Mouse (Mus musculus): ENCODE results near the gene Unc13a.

Unc13a gene

GRCm38 (mm10) chr8:71626753-71627152, 44.8 kb downstream of the Unc13a start:
- no peak for DNase-seq (ENCODE audit: low read depth, low spot score)

DNA sequence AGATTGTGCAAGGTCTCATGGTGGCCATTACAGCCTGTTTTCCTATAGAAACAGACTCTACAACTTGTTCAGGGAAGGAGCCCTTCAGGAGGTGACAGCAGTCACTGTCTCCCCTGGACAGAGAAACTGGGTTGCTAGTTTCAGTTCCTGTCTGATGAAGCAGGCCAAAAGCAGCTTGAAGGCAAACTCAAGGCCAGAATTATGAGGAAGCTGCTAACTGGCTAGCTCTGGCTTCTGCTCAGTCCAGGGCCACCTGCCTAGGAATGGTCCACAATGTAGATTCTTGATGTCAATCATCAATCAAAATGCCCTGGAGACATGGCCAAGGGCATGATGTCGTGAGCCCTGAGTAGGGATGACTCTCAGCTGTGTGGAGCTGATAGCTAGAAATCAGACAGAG, 46.5 kb downstream of the Unc13a start:
- DNase-seq (ENCODE audit: low read depth, low spot score), result no peak

GRCm38 (mm10) chr8:71619786-71620185, 51.8 kb downstream of the Unc13a start:
- no peak for DNase-seq (ENCODE audit: low read depth, low spot score)

- DNase-seq (ENCODE audit: low read depth, low spot score), result no peak
Measured at GRCm38 (mm10) chr8:71613418-71613817, 58.1 kb downstream of the Unc13a start.

- DNase-seq (ENCODE audit: low read depth, low spot score), result no peak
Measured at GRCm38 (mm10) chr8:71612141-71612540, 59.4 kb downstream of the Unc13a start.

GRCm38 (mm10) chr8:71610822-71611651, 60.5 kb downstream of the Unc13a start, which contains the start of gene Colgalt1:
TSS of gene Colgalt1 (plus strand) at chr8:71610998.
- peak; percentile 98 for DNase-seq (ENCODE audit: low read depth, low spot score)

GRCm38 (mm10) chr8:71604021-71604420, 67.5 kb downstream of the Unc13a start:
- no peak for DNase-seq (ENCODE audit: low read depth, low spot score)

DNA sequence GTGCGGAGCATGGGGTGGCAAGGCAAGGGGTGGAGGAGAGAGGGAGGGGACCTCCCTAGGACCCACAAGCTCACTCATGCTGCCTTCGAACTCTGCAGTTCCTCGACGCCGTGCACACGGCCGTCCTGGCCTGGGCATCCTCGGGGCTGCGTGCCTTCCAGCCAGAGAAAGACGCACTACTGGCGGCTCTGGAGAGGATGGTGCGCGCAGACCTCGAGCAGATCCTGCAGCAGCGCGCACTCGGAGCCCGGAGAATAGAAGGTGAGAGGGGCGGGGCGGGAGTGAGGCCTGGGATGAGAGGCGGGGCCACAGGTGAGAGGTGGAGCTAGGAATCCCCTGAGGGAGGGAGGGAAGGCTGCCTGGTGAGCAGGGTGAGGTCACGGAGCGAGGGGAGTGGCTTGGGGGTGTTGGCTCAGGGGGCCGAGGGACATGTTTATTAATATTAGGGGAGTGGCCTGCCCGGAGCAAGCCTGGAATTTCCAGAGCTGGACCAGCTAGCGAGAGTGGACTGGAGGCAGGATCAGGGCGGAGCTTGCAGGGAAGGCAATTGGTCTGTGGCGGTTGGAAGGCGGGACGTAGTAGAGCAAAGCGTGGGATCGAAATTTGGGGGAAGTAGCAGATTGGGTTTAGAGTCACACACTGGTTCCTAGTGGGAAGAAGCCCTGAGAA, 68.8 kb downstream of the Unc13a start:
- peak; percentile 72 for DNase-seq (ENCODE audit: low read depth, low spot score)

DNA sequence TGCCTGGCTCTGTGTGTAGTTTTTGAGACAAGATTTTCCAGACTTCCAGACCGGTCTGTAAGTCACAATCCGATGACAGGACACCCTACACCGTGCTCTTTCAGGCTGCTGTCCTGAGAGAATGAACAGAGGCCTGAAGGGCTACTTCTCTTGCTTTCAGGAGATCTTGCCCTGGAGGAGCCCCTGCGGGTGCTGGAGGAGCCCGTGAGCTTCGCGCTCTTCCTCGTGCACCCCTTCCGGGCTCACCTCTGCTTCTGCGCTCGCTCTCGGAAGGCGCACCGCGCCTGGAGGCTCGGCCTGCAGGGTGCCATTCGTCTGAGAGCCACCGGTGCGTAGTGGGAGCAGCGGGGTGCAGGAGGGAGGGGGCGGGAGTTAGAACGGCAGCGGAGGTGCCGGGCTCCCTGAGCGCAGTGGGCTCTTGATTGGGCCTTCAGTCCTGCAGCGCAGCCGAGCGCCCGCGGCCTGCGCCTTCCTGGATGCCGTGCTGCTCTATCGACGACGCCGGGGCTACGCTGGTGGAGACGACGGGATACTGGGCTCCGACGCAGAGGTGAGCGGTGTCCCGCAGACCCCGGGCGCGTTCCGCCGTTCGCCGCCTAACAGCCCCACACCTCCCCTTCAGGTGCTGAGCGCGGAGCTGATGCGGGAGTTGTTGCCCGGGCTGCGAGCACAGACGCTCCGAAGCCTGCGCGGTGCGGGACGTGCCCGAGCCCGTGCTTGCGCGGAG, 69.5 kb downstream of the Unc13a start:
- no peak for DNase-seq (ENCODE audit: low read depth, low spot score)

DNA sequence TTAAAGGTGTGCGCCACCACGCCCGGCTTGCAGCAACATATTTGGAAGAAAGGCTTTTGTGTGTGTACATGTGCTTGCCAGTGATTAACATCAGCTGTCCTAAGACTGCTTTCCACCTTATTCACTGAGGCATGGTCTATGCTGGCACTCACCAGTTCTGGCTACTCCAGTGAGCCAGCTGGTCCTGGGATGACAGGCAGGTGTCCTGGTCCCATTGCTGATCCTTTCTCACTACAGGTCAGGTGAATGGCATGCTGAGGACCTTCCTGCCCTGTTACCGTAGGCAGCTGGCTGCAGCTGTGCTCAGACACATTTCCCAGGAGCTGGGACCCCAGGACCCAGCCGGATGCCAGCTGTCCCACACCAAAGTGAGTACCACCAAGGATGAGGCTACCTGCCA, 72.7 kb downstream of the Unc13a start:
- no peak for DNase-seq (ENCODE audit: low read depth, low spot score)

DNA sequence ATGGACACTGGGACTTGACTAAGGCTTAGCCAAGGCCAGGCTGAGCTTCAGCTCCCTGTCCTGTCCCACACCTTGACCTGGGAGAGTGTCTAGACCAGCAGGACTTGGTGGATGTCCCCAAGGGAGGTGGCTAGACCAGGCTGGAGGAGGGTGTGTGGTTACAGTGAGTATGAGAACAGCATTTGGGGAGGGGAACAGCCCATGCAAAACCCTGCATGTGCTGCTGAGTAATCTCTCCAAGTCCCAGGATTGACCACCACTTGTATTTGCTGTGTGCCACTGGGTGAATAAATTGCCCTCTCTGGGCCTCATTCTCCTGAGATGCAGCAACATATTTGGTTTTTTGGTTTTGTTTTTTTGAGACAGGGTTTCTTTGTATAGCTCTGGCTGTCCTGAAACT, 73.2 kb downstream of the Unc13a start:
- DNase-seq (ENCODE audit: low read depth, low spot score), result no peak

- DNase-seq (ENCODE audit: low read depth, low spot score), result no peak
Measured at GRCm38 (mm10) chr8:71597451-71597850, 74.1 kb downstream of the Unc13a start, which contains the start of gene Fam129c. TSS of gene Fam129c (plus strand) at chr8:71597648.

- DNase-seq (ENCODE audit: low read depth, low spot score), result no peak
Measured at GRCm38 (mm10) chr8:71596798-71597197, 74.8 kb downstream of the Unc13a start.

GRCm38 (mm10) chr8:71596384-71596783, 75.2 kb downstream of the Unc13a start:
- no peak for DNase-seq (ENCODE audit: low read depth, low spot score)

DNA sequence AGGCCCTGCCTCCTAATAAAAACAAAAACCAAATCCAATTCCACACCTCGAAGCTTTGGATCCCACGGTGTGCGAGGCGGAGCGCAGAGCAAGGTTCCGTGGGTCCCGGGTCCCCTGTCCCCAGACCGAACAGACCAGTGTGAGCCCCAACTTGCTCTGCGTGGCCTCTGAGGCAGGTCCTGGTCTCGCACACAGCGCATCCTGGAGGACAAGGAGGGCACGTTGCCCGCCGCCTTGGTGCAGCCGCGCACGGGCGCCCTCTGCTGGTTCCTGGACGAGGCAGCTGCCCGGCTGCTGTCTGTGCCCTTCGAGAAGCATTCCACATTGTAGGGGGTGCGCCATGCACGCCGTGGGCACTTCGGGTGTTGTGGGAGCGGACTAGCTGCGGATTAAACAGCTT, 75.7 kb downstream of the Unc13a start:
- DNase-seq (ENCODE audit: low read depth, low spot score), result peak; percentile 88

- no peak for DNase-seq (ENCODE audit: low read depth, low spot score)
Measured at GRCm38 (mm10) chr8:71594324-71594722, 77.2 kb downstream of the Unc13a start.

DNA sequence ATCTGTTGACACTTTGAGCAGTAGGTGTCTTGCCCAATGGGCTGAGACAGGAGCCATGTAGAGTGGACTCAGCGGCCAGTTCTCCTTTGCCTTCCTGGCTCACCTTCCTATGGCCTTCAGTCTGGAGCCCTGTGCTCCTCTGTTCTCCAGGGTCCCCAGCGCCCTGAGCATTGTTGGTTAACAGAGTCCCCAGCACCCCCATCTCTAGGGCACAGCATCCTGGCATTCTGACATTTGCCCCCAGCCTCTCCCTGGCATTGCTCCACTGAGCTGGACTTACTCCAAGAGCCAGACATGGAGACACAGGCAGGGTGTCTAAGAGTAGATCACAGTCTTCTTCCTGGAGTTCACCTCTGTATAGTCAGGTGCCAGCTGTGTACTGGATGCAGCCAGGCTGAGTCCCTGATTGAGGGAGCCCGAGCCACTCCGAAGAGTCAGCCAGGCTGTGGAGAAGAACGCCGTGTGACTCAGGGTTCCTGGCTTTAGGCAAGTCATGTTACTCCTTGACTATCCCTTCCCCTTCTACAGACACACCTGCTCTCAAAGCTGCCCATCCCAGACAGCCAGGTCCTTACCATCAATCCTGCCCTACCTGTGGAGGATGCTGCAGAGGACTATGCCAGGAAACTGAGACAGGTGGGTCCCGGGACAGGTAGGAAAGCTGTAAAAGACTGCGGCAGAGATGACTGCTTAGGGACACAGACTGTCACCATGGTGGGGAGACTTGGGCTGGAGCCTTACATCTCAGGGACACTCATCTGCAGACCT, 77.8 kb downstream of the Unc13a start:
- DNase-seq (ENCODE audit: low read depth, low spot score), result no peak

DNA sequence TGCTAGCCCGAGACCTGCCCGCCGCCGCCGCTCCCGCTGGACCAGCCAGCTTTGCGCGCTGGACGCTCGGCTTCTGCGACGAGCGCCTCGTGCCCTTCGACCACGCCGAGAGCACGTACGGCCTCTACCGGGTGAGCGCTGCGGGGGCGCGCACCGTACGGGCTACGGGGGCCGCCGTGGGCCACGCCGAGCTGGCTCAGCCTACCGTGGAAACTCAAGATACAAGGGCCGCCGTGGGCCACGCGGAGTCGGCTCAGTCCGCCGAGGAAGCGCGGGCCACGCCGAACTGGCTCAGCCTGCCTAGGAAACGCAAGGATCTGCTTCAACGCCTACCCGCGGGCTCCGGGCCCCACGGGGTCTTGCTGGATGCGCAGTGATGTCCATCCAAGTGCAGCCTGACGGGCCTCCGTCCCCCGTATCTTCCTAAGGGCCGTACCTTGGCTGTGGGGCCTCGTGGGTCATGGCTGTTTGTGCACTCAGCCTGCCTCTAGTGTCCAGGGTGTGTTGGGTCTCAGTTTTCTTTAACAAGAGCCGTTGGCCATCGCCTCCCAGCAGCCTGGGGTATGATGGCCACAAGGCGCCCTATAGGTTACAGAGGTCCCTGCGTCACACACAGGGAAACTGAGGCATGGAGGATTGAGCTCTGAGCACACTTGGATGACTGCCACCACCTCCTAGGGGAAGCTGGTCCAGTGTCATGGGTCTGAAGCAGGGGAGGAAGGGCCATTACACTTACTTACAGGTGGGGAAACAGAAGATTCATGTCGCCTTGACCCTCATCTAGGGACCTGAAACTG, 79.0 kb downstream of the Unc13a start:
- DNase-seq (ENCODE audit: low read depth, low spot score), result no peak

DNA sequence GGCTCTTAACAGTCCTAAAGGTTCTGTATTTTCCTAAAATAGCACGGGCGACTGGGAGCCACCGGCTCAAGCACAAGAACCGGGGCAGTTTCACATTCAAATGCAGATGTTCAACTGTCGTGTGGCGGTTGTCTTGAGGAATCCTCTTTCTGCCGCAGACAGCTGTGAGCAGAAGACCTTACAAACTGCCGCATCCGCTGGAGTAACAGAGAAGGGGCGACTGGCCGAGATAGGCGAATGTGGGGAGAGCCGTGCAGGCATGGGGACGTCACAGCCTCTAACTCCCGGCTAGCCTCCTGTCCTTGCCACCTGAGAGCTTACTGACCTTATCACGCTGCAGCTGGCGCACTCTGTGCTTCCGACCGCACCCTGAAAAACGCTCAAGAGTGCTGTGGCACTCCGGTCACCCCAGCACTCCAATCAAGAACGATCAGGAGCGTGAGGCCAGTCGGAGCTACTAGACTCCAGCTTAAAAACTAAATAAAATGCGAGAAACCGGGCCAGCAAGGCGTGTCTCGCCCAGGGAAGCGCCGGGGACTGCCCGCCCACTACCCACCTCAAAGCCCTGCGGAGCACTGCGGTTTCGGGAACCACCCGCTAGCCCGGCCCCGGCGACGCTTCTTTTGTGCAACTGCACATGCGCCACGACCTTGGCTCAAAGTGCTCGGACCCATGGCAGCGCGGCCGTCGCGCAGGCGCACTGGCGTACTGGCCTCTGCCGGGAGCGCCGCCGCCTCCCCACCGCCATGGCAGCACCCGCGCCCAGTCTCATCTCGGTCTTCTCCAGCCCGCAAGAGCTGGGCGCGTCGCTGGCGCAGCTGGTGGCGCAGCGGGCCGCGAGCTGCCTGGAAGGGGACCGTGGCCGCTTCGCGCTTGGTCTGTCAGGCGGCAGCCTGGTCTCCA, 79.8 kb downstream of the Unc13a start, which contains the start of gene Pgls:
Pgls (plus strand) TSS at position 706 of the 903 bp plus-strand sequence.
- peak; percentile 95 for DNase-seq (ENCODE audit: low read depth, low spot score)

DNA sequence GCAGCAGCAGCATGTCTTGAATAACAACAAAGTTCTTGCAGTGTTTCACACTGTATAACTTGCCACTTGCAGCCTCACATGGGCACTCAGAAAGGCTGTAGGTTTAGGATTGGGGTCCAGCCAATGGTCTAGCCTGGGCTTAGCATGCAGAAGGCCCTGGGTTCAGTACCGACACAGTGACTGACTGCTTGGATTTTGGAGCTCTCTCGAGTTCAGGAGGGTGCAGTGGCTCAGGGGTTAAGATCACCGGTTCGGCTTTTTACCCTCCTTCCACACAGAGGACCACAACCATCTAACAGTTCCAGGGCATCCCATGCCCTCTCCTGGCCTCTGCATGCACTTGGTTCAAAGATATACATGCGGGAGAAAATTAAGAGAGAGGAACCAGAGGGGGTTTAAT, 80.5 kb downstream of the Unc13a start:
- no peak for DNase-seq (ENCODE audit: low read depth, low spot score)
